Mouse (Mus musculus) spleen, adult 2 months (tissue): ENCODE data around the gene Cyfip2. TPM values are rescaled to one million over a fixed set of nuclear protein-coding genes. Genes with fewer than 3 reads are reported as not detected.

Experiments
- DNase-seq, 2 experiments: peaks; one replicate each; pipeline versions ENCODE4 v3.0.0 to v3.0.0-alpha.2; 2012 to 2021; ENCODE audit warnings: low spot score in 2 of 2, low read depth in 1 of 2
- H3K27ac ChIP-seq: fragments of 200-500 bp; 2 replicates; pipeline ENCODE4 v1.5.1; 2012; ENCODE audit warnings: low read length, inconsistent platforms; ENCODE audit not compliant: insufficient read depth
- H3K27me3 ChIP-seq: fragments of 200-500 bp; 2 replicates; pipeline ENCODE4 v1.6.1; 2012; ENCODE audit warnings: mild to moderate bottlenecking, moderate library complexity, low read length, inconsistent platforms; ENCODE audit not compliant: control insufficient read depth, insufficient read depth
- H3K36me3 ChIP-seq: fragments of 200-500 bp; 2 replicates; pipeline ENCODE4 v1.6.1; 2012; ENCODE audit warnings: mild to moderate bottlenecking, low read length, inconsistent platforms; ENCODE audit not compliant: control insufficient read depth, insufficient read depth
- H3K4me1 ChIP-seq: fragments of 200-500 bp; 2 replicates; pipeline ENCODE4 v1.6.1; 2011; ENCODE audit warnings: inconsistent platforms; ENCODE audit not compliant: control insufficient read depth, insufficient read depth, insufficient read length
- H3K4me3 ChIP-seq: fragments of 200-500 bp; 2 replicates; pipeline ENCODE4 v1.5.1; 2011; ENCODE audit warnings: mild to moderate bottlenecking, inconsistent platforms; ENCODE audit not compliant: insufficient read depth, insufficient read length; ENCODE audit errors: extremely low read depth
- CTCF ChIP-seq: fragments of 200-500 bp; IDR thresholded peaks from 2 replicates; pipeline ENCODE4 v1.5.1; 2011; ENCODE audit warnings: mild to moderate bottlenecking, inconsistent platforms; ENCODE audit not compliant: insufficient read depth, insufficient read length, insufficient replicate concordance; ENCODE audit errors: extremely low read depth
- POLR2A ChIP-seq: fragments of 200-500 bp; IDR thresholded peaks from 2 replicates; pipeline ENCODE4 v1.6.1; 2011; ENCODE audit warnings: low read depth, low read length, inconsistent platforms
- WGBS: fragments of 180-500 bp; shearing (Covaris S2); methylation state at CpG from one replicate; pipeline ENCODE4 v1.1.7; 2018; 5-methylcytosine and 5-hydroxymethylcytosine counted together
- polyA plus RNA-seq: library from polyadenylated mRNA; depleted of rRNA; stranded (reverse); fragments of >200 nt; gene quantifications from 2 replicates; pipeline ENCODE4 v1.2.3, GENCODE M21; 2012

Gene Cyfip2
- polyA plus RNA-seq, 1 experiment: 41.4 TPM

DNA sequence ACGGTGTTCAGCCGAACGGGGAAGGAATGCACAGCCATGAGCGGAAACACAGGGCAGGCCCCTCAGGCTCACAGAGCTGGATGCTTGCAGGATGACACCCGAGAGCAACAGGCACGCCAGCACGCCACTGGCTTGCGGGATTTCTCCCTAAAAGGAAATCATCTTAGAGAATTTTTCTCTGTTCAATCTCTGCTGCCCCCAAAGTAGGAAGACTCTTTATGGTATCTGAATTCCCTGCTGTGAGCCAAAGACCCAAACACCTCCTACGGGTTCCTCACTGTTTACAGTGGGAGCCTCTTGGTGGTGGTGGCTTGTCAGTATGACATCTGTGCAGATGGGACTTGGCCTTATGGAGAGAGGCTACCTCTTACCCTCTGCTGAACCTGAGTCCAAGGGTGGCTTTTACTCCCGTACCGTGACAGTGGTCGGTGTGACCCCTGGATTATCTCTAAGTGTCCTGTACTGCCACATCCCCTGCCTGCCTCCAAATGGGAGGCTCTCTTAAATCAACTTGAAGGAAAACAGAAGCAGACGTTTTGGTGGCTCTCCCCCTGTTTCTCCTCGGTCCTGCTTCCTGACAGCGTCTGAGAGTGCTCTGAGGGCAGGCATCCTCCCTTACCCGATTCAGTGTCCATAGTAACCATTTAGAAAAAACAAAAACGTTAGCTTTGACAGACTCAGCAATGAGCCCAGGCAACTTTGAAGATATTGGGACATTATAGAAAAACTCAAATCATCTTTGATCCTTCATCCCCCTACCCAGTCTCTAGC, 106.8 kb downstream of the Cyfip2 start:
- Histone ChIP-seq H3K27ac (no peak overlapping the region), H3K27me3 (no peaks in the 10 kb centered on the region), H3K4me1 (no peaks in the 10 kb centered on the region), H3K4me3 (no peak overlapping the region), H3K36me3 (peaks cover 50% of the 10 kb centered on the region)
- TF ChIP-seq POLR2A: no peak
- TF ChIP-seq CTCF: no peak
- 85% methylated on average over 17 of the region's 17 CpGs for WGBS
- no peak for DNase-seq

GRCm38 (mm10) chr11:46204841-46205240, 107.8 kb downstream of the Cyfip2 start:
- Histone ChIP-seq H3K4me1 (no peaks in the 10 kb centered on the region), H3K36me3 (peaks cover 54% of the 10 kb centered on the region), H3K27ac (no peak overlapping the region), H3K27me3 (no peaks in the 10 kb centered on the region), H3K4me3 (no peak overlapping the region)
- no peak for DNase-seq
- WGBS: 94% methylated on average over 9 of the region's 9 CpGs
- no peak for TF ChIP-seq POLR2A
- no peak for TF ChIP-seq CTCF

DNA sequence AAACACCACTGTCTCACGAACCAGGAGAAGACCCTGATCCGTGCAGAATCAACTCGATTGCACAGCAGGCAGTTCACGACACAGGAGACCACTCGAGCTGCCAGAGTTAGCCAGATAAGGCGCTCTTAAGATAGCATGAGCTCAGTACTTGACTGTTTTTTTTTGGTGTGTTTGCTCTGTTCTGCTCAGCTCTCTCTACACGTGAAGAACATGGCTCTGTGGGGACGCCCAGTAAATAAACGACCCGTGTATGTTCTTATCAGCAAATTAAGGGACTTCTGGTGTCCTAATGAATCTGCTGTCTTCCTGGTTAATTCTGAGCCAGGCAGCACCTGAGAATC, 110.1 kb downstream of the Cyfip2 start:
- H3K4me3 ChIP-seq: no peak overlapping the region
- peaks cover 58% of the 10 kb centered on the region for H3K36me3 ChIP-seq
- no peak for DNase-seq
- WGBS: 91% methylated on average over 10 of the region's 10 CpGs
- H3K27me3 ChIP-seq: no peaks in the 10 kb centered on the region
- no peak for TF ChIP-seq POLR2A
- TF ChIP-seq CTCF: no peak
- no peak overlapping the region for H3K27ac ChIP-seq
- H3K4me1 ChIP-seq: no peaks in the 10 kb centered on the region

DNA sequence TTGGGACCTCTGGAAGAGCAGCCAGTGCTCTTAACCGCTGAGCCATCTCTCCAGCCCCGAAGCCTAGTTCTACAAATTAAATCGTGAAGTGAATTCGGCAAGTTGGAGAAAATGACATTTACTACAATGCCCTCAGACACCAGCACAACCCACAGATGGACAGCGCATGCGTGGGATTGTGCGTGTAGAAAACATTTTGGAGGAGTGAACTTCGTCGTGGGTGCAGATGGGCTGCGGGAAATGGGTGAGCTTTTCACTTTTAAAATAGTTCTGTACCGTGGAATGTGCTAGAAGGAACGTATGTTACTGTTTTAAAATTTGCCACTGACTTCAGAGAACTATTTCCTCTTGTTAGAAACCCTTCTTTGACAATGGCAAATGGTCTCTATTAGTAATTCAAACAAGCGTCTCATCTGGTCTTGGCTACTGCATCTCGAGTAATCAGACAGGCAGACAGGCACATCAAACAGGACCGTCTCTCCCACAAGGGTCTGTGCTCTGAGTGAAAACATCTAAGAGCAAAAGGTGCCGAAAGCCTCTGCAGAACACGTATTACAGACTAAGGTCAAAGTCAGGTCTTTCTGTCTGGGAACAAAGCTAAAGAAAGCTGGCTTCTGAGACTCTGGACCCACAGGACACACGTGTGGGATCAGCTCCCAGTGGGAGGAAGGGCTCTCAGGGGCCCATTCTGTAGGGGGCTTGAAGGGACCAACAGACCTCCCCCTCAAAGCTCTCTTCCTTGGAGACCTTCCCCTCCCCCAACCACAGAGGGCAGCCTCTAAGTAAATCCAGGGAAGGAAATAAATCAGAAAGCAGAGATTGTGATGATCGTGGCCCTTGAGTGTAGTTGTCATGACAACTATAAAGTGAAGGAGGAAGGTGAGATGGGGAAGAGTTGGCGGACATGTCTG, 110.8 kb downstream of the Cyfip2 start:
- H3K27me3 ChIP-seq: no peaks in the 10 kb centered on the region
- no peaks in the 10 kb centered on the region for H3K4me1 ChIP-seq
- DNase-seq: no peak
- no peak overlapping the region for H3K4me3 ChIP-seq
- no peak overlapping the region for H3K27ac ChIP-seq
- WGBS: 88% methylated on average over 20 of the region's 20 CpGs
- no peak for TF ChIP-seq POLR2A
- TF ChIP-seq CTCF: no peak
- H3K36me3 ChIP-seq: peaks cover 56% of the 10 kb centered on the region

GRCm38 (mm10) chr11:46200664-46201063, 112.0 kb downstream of the Cyfip2 start:
- H3K4me3 ChIP-seq: no peak overlapping the region
- peaks cover 60% of the 10 kb centered on the region for H3K36me3 ChIP-seq
- H3K27ac ChIP-seq: no peak overlapping the region
- no peaks in the 10 kb centered on the region for H3K4me1 ChIP-seq
- H3K27me3 ChIP-seq: no peaks in the 10 kb centered on the region
- no peak for TF ChIP-seq POLR2A
- no peak for TF ChIP-seq CTCF
- 92% methylated on average over 11 of the region's 11 CpGs for WGBS
- DNase-seq: no peak

- DNase-seq: no peak
- H3K36me3 ChIP-seq: peaks cover 31% of the 10 kb centered on the region
- TF ChIP-seq POLR2A: no peak
- H3K4me1 ChIP-seq: no peaks in the 10 kb centered on the region
- H3K27me3 ChIP-seq: no peaks in the 10 kb centered on the region
- no peak overlapping the region for H3K27ac ChIP-seq
- 92% methylated on average over 4 of the region's 4 CpGs for WGBS
- H3K4me3 ChIP-seq: no peak overlapping the region
Observed at GRCm38 (mm10) chr11:46194175-46194574, 118.5 kb downstream of the Cyfip2 start.

GRCm38 (mm10) chr11:46188283-46188682, 124.4 kb downstream of the Cyfip2 start:
- DNase-seq: no peak
- TF ChIP-seq CTCF (no peak), POLR2A (no peak)
- Histone ChIP-seq H3K27ac (no peak overlapping the region), H3K4me3 (no peak overlapping the region), H3K27me3 (no peaks in the 10 kb centered on the region), H3K4me1 (no peaks in the 10 kb centered on the region), H3K36me3 (peaks cover 2% of the 10 kb centered on the region)
- 90% methylated on average over 2 of the region's 2 CpGs for whole genome bisulfite sequencing
